Mouse (Mus musculus) ES-E14 (cell line): ENCODE measurements around the gene Siah1a. TPM values are rescaled to one million over a fixed set of nuclear protein-coding genes. Genes with fewer than 3 reads are reported as not detected.

Experiments used
- DNase-seq: peaks from one replicate; pipeline ENCODE4 v3.0.0-alpha.2; 2013; ENCODE audit warnings: low read depth, low spot score
- H3K27ac ChIP-seq: 2 replicates; pipeline ENCODE4 v1.5.1; 2012; ENCODE audit warnings: low read depth, mild to moderate bottlenecking, low read length, moderate library complexity, mixed read lengths; ENCODE audit not compliant: poor library complexity, insufficient read depth, severe bottlenecking
- H3K36me3 ChIP-seq: 2 replicates; pipeline ENCODE4 v1.6.1; 2012; ENCODE audit warnings: mild to moderate bottlenecking, low read length, moderate library complexity, mixed read lengths; ENCODE audit not compliant: control insufficient read depth, poor library complexity, insufficient read depth, severe bottlenecking
- H3K4me1 ChIP-seq, 2 experiments: fragments of 150-350 bp in 1 of 2; sonication (generic) in 1 of 2; 2 replicates each; pipeline ENCODE4 v1.6.1; 2012; ENCODE audit warnings: low read length in 2 of 2, mild to moderate bottlenecking in 1 of 2, mixed read lengths in 1 of 2; ENCODE audit not compliant: control insufficient read depth in 2 of 2, insufficient read depth in 2 of 2, poor library complexity in 1 of 2
- H3K4me3 ChIP-seq, 2 experiments: fragments of 150-350 bp in 1 of 2; sonication (generic) in 1 of 2; 2 replicates each; pipeline ENCODE4 v1.5.1; 2012; ENCODE audit warnings: low read length in 2 of 2, low read depth in 1 of 2, mild to moderate bottlenecking in 1 of 2, mixed read lengths in 1 of 2; ENCODE audit not compliant: insufficient read depth in 1 of 2, poor library complexity in 1 of 2, severe bottlenecking in 1 of 2
- H3K9ac ChIP-seq: 2 replicates; pipeline ENCODE4 v1.6.1; 2012; ENCODE audit warnings: low read depth, mild to moderate bottlenecking, low read length, mixed read lengths; ENCODE audit not compliant: poor library complexity, insufficient read depth, severe bottlenecking
- H3K9me3 ChIP-seq: fragments of 150-350 bp; sonication (generic); 2 replicates; pipeline ENCODE4 v1.6.1; 2012; ENCODE audit warnings: low read depth, mild to moderate bottlenecking, low read length; ENCODE audit not compliant: control insufficient read depth, insufficient read depth
- CHD2 ChIP-seq: IDR thresholded peaks from 2 replicates; pipeline ENCODE4 v1.6.1; 2014; ENCODE audit warnings: mild to moderate bottlenecking, low read depth, low read length, inconsistent platforms
- HCFC1 ChIP-seq: IDR thresholded peaks from 2 replicates; pipeline ENCODE4 v1.6.1; 2012; ENCODE audit warnings: low read length, inconsistent platforms, borderline replicate concordance; ENCODE audit not compliant: insufficient read depth
- MAFK ChIP-seq: IDR thresholded peaks from 2 replicates; pipeline ENCODE4 v1.6.1; 2014; ENCODE audit warnings: mild to moderate bottlenecking, low read depth, low read length, inconsistent platforms; ENCODE audit not compliant: insufficient read depth
- ZC3H11A ChIP-seq: IDR thresholded peaks from 2 replicates; pipeline ENCODE4 v1.6.1; 2012; ENCODE audit warnings: low read depth, mild to moderate bottlenecking, inconsistent platforms, low read length, borderline replicate concordance
- ZNF384 ChIP-seq: IDR thresholded peaks from 2 replicates; pipeline ENCODE4 v1.6.1; 2012; ENCODE audit warnings: low read depth, low read length, inconsistent platforms
- in situ Hi-C, 2 experiments: fragments of 600-800 bp; cut with MboI; formaldehyde crosslinking; loops; one replicate each; pipeline ENCODE4 v1.15.1; 2025; ENCODE audit warnings: low sequenced_read_pairs in 2 of 2, inconsistent platforms in 1 of 2; ENCODE audit not compliant: unreplicated experiment in 2 of 2
- total RNA-seq: library from RNA; depleted of rRNA; stranded (reverse); fragments of 300-350 nt; gene quantifications from 2 replicates; pipeline ENCODE4 v1.2.3, GENCODE M21; 2012

Gene Siah1a
- total RNA-seq, 1 experiment, result 15.7 TPM

DNA sequence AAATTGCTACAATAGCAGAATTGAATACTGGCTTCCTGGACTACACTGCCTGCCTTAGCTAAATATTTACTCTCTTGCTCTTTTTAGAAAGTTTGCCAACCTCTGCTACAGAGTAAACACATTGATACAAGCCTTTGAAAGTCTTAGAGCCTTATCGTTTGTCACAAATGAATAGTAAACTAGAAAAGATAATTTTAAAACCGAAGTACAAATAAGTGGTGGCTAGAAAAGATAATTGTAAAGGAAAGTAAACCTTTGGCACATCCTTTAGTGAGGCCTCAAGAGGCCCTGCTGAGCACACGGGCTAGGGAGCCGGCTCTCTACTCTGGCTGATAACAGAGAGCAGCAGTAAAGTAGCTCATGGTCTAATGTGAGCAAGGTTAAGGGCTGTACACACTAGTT is 13.4 kb upstream of the Siah1a start:
- no peak overlapping the region for H3K27ac ChIP-seq
- DNase-seq, result no peak
- no peak overlapping the region for H3K4me3 ChIP-seq
- H3K4me1 ChIP-seq, result peaks cover 2 to 10% of the 10 kb centered on the region in 2 experiments; a peak in 3 of 4 replicates
- no peaks in the 10 kb centered on the region for H3K36me3 ChIP-seq
- no peak overlapping the region for H3K9ac ChIP-seq
- TF ChIP-seq ZC3H11A (no peak), HCFC1 (no peak)
- in situ Hi-C loops, result no loop called here
- no peaks in the 10 kb centered on the region for H3K9me3 ChIP-seq

DNA sequence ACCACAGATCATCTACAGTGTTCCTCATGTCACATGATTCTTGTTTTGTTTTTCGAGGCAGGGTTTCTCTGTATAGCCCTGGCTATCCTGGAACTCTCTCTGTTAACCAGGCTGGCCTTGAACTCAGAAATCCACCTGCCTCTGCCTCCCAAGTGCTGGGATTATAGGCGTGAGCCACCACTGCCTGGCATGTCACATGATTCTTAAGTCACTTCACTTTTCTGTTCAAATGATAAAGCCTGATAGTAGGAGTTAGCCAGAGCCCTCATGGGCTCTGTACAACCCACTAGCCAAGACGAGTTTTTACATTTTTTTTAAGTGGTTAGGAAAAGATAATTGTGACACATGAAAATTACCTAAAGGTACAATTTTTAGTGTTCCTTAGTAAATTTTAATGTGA is 12.9 kb upstream of the Siah1a start:
- Histone ChIP-seq H3K36me3 (no peaks in the 10 kb centered on the region), H3K9me3 (no peaks in the 10 kb centered on the region), H3K27ac (no peak overlapping the region), H3K9ac (no peak overlapping the region), H3K4me3 (no peak overlapping the region), H3K4me1 (peaks cover 2 to 10% of the 10 kb centered on the region in 2 experiments; a peak in 3 of 4 replicates)
- in situ Hi-C loops, result no loop called here
- TF ChIP-seq MAFK (no peak), ZC3H11A (no peak), CHD2 (no peak), ZNF384 (no peak), HCFC1 (no peak)
- DNase-seq, result no peak

DNA sequence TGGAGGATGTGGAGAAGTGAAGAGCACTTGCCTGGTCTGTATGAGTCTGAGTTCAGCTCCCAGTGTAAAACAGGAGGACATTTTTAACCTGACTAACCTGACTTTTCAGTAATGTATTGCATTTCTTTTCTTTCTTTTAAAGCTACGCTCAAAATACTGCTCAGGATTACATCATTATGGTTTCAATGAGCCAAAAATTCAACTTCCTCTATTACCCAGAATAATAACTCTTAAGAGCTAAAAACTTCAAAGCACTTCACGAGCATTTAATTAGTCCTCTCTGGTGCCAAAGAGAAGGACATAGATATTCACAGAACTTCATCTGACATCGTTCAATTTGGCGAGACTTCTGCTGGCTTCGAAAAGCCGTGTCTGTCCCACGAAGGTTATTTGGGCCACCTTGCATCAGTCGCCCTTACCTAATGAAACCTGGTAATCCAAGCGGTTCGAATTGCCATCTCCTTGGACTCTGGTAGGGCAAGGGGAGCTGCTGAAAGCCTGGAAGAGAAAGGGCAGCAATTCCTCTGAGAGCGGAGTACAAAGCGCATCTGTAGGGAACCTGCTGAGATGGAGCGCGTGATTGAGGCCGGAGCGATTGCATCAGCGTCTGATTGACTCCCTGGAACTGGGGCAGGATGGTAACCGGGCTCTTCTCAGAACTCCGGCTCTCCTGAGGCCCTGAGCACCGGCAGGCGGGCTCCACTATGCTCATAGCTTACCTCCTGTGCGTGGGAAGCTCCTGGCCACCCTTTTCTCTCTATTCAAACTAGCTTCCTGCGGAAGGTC is 11.4 kb upstream of the Siah1a start:
- Histone ChIP-seq H3K9me3 (no peaks in the 10 kb centered on the region), H3K9ac (peak overlapping the region; percentile 53), H3K4me1 (peaks cover 2 to 10% of the 10 kb centered on the region in 2 experiments; a peak in 3 of 4 replicates), H3K4me3 (peak overlapping the region; percentile 38 to 50), H3K36me3 (no peaks in the 10 kb centered on the region), H3K27ac (peak overlapping the region; percentile 70; the same call in 1 of the 2 replicates)
- TF ChIP-seq HCFC1 (0 out of 2 replicates have a peak, but pooled peaks have one; percentile 29), ZC3H11A (no peak)
- in situ Hi-C loops, result no loop called here
- DNase-seq, result no peak

DNA sequence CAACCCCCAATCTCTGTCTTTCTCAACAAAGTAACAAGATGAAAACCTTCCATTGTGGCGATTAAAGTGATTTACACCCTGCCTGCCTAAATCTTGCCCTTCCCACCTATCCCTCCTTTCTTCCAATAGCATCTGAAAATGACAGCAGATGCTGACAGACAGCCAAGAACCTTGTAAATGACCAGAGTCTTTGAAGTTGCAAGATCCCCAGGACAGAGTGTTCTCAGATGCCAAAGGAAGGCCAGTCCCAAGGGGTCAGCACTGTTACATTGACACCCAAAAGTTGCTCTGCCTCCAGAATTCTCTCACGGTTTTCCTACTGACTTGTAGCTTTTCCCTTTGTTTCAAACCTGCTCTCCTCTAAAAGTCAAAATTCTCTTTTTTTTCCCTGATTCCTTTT is 4.1 kb upstream of the Siah1a start:
- H3K36me3 ChIP-seq, result no peaks in the 10 kb centered on the region
- no peak for TF ChIP-seq HCFC1
- no peak for TF ChIP-seq MAFK
- no peak for TF ChIP-seq ZNF384
- TF ChIP-seq CHD2, result no peak
- no peak for TF ChIP-seq ZC3H11A
- in situ Hi-C loops, result no loop called here
- H3K4me3 ChIP-seq, result no peak overlapping the region
- H3K9me3 ChIP-seq, result no peaks in the 10 kb centered on the region
- no peak for DNase-seq
- no peak overlapping the region for H3K27ac ChIP-seq
- no peak overlapping the region for H3K9ac ChIP-seq
- H3K4me1 ChIP-seq, result no peaks in the 10 kb centered on the region; a peak in 1 of 4 replicates
